Mouse (Mus musculus) cerebellum, adult 2 months (tissue): ENCODE measurements around the gene Psap.

ENCODE experiments used
- CTCF ChIP-seq: fragments of 200-500 bp; IDR thresholded peaks from 2 replicates; pipeline ENCODE4 v1.5.1; 2011; ENCODE audit warnings: low read depth, mild to moderate bottlenecking, control low read depth, low read length, moderate library complexity, borderline replicate concordance; ENCODE audit not compliant: insufficient read depth
- POLR2A ChIP-seq: fragments of 200-500 bp; IDR thresholded peaks from 2 replicates; pipeline ENCODE4 v1.6.1; 2011; ENCODE audit warnings: low read length, control low read depth, borderline replicate concordance; ENCODE audit not compliant: insufficient read depth

GRCm38 (mm10) chr10:60246519-60246918 lies 30.9 kb upstream of the Psap start:
- peak; percentile 56; the same call in 1 of the 2 replicates for TF ChIP-seq CTCF
- no peak for TF ChIP-seq POLR2A
